Mouse (Mus musculus) thymus, postnatal 36 days (tissue): ENCODE data around the gene Vwc2l.
A peak's percentile ranks its signal among the peaks of the same experiment; 100 is the strongest.

Experiments
- DNase-seq, 2 experiments: peaks; one replicate each; pipeline ENCODE4 v3.0.0; 2022; ENCODE audit warnings: mixed read lengths in 2 of 2

Vwc2l gene

GRCm38 (mm10) chr1:70725655-70726066 is at the start of gene Vwc2l:
Vwc2l (plus strand) TSS chr1:70725715.
- peak in 1 of 2 experiments; percentile 3 for DNase-seq

DNA sequence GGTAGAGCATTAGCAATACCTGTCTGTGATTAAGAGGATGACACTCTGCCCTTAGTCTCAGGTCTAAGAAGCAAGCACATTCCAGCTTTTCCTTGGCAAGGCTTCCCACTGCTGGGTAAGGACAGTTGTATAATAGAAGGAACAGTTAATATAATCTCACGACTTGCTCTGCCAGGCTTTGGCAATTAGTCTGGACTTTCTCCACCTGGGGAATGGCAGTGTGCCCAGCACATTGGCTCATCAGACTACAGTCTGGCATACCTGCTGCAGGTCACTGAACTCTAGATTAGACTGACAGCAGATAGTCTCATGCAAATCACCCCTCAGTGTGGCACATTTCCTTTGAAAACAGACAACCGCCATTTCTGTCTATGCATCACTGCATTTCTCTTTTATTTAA is 33.0 kb upstream of the Vwc2l start:
- DNase-seq, result no peak

GRCm38 (mm10) chr1:70700270-70700669 is 25.2 kb upstream of the Vwc2l start:
- DNase-seq, result no peak

DNA sequence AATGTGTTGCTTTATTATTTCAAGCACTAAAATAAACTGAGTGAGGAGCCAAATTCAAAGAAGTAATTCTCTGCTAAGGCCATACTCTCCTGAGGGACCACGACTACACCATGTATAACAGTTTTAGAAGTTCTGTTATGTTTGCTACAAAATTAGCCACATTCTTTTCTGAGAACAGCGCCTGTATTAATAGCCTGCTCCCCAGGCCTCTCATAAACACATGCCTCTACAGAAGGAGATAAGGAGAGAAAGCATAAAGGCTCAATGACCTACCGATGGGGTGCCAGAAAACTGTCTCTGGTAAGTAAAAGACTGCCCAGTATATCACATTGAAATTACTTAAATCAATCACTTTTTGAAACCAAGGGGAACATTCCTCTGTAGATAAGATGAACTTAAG is 21.6 kb upstream of the Vwc2l start:
- DNase-seq, result no peak

DNA sequence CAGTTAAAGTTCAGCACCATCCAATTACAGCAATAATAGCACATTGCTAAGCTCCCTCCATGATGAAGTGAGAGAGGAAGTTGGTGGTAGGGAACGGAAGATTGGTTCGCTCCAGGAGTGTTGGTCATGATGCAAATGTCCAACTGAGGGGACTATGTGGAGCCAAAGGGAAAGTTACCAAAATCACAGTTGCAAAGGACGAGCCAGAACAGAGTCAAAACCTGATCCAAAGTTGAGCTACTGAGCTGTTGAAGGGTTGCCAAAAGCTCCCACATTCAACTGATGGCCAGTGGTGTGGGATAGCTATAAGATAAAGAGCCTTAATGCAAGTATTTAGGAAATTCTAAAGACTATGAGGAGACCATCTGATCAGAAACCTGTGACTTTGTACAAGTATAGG is 19.7 kb upstream of the Vwc2l start:
- no peak for DNase-seq

GRCm38 (mm10) chr1:70725045-70725444 is 470 bp upstream of the Vwc2l start:
- DNase-seq, result no peak

- no peak for DNase-seq
These were observed 61.6 kb downstream of the Vwc2l start for GRCm38 (mm10) chr1:70787146-70787545.

DNA sequence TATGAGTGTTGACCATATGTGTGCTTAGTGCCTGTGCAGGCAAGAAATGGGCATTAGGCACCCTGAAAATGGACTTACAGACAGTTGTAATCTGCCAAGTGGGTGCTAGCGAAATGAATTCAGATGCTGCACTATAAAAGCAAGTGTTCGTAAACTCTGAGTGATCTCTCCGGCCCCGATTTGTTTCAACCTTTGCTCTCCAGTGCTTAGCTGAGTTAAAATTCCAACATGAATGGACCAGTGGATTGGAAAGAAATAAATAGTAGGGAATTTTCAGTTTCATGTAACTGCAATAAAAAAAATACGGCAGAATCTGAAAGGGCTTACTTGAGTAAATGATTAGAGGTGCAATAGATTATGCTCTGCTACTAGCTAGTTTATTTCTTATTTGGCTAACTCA is 66.1 kb downstream of the Vwc2l start:
- DNase-seq, result no peak

DNA sequence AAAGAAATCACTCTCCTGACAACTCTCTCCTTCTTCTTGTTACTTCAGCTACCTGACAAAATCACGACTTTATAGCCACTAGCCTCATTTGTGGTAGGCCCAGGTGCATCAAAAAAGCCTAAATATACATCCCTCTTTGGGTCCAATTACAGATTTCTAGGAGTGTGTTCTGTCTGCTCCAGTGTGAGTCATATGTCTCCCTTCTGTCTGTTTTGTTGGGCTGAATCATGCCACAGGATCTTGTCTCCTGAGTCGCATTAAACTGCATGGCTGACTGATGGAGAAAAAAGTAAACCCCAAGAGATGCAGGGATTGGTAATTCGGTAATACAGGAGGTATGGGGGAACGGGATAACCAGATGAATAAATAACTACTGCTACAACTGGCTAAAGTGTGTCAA is 69.6 kb downstream of the Vwc2l start:
- DNase-seq, result no peak

DNA sequence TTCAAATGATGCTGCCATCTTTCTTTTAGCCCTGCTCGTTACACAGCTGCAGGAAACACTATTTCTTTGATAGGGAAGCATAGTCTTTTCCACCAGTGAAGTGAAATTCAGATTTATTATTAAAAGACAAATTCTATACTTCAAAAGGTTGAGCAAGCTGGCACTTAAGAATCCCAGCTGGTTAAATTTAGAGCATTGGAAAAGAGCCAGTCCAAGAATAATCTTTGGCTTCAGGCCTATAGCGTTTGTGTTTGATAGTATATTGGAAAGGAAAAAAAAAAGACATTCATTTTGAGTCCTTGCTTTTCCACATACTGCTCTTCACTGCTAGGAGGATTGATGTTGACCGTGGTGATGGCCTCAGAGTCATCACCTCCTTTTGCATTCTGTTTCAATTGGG is 77.9 kb downstream of the Vwc2l start:
- DNase-seq, result no peak

- no peak for DNase-seq
These were observed 97.6 kb downstream of the Vwc2l start for GRCm38 (mm10) chr1:70823111-70823510.

GRCm38 (mm10) chr1:70833262-70833661 is 107.7 kb downstream of the Vwc2l start:
- no peak for DNase-seq

DNA sequence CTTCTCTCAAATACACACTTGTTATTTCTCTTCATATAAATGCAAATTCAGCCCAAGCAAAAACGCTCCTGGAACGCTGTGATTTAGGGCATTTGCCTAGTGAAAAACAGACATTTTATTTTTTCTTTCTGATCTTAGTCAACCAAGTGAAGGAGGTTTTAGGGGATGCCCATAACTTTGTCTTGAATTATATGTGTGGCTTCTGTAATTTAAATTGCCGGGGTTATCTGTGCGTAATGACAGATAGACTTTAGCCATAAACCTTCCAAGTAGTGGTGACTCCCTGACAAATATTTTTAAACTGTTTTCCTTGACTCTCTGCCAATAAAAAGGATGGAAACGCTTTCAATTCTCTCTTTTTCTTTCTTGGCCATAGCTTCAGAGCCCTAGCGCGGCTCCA is 116.7 kb downstream of the Vwc2l start:
- no peak for DNase-seq

- DNase-seq, result no peak
These were observed 119.8 kb downstream of the Vwc2l start for GRCm38 (mm10) chr1:70845276-70845675.

DNA sequence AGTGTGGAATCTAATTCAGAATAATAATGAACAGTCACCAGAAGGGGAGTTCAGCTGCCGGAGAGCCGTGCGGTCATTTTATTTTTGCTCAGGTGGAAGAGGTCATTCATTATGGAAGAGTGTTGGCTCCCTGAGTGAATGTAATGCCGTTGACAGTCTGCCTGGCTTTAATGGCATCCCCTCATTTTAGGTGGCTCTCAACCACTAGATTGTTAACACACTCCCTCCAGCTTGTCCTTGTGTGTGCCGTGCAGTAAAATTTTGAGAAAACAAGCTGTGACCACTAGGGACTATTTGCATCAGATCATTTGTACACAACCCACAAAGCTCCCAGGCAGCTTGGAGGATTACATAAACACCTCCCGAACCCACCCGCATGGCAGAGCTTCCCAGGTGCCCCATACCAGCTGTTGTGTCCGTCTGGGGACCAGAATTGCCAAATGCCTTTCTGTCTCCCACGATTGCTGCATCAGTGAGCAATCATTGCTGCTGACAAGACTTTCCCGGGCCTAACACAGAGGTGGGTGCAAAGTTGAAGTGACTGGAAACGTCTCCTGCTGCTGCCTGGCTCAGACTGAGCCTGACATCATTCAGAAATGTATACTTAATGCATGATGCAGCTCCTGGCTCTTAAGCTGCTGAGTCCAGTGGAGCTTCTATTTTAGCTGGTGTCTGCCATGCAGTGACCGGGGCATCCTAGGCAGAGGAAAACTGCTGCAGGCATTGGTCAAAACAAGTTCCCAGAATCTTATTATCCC is 126.3 kb downstream of the Vwc2l start:
- no peak for DNase-seq

GRCm38 (mm10) chr1:70853446-70853845 is 127.9 kb downstream of the Vwc2l start:
- no peak for DNase-seq

DNA sequence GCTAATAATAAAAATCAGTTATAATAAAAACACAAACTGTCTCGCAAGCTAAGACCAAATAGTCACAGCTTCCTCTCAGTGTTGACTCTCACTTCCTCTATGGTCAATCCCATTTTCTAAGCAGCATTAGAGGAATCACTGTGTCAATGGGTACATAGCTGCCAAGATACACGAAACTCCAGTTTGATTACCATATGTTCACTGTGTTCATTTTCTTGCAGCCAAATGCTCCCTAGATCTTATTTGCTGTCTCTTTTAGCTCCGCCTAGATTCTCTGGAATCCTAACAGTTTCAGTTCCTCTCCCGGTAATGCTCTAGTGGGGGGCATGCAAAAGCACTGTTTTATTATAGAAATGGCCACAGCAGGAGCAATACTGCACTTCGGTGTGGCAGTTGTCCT is 130.4 kb downstream of the Vwc2l start:
- DNase-seq, result no peak

GRCm38 (mm10) chr1:70861672-70862071 is 136.2 kb downstream of the Vwc2l start:
- no peak for DNase-seq

- DNase-seq, result no peak
These were observed 140.6 kb downstream of the Vwc2l start for GRCm38 (mm10) chr1:70866137-70866536.

- DNase-seq, result no peak
These were observed 155.0 kb downstream of the Vwc2l start for GRCm38 (mm10) chr1:70880496-70880895.

GRCm38 (mm10) chr1:70881269-70881668 is 155.8 kb downstream of the Vwc2l start:
- no peak for DNase-seq

DNA sequence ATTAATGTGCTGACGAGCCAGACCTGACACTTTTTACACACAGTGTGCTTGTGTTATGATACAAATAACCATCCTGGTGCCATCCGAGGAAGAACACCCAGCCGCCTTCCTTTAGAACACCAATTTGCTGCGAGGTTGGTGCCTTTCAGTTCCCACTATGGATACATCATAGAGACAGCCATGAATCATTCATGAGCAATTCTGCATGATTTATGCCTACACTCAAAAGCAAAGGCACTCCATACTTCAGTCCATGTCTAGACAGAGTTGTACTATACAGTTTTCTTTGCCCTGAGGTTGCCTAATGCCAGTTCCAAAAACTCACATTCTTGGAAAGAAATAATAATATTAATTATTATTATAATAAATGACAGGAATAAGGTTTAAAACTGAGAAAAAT is 158.6 kb downstream of the Vwc2l start:
- no peak for DNase-seq

DNA sequence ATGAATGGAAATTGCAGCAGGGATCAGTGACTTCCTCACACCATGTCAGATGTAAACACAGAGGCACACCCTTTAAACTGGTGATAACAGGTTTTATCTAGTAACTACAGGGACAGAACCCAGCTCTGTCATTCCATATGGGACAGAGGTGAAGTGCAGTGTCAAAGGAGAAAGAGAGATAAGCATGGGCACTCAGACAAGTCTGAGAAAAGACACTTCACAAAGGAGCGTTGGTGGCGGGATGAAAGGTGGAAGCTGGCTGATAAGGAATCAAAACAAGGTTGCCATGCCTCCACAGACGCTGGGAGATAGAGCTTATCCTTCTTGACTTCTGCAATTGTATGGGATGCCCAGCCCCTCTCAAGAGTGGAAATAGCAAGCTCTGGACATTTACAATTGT is 176.8 kb downstream of the Vwc2l start:
- DNase-seq, result no peak

DNA sequence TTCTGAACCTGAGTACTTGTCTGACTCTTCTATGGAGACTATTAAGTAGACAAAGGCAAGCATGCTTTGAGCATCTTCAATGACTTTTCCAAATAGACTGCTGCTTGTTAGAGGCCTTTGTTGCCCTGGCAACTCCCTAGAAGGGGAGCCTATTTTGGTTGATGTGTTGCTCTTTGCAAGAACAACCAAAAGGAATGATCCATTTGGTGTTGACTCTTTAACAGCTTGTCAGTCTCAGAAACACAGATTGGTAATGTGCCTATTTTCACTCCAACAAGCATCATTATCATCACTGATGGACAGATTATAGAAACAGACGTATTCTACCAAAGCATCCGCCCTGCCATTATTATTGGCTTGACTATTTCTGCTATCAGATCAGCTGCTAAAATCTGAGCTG is 181.9 kb downstream of the Vwc2l start:
- no peak for DNase-seq

GRCm38 (mm10) chr1:70911235-70911634 is 185.7 kb downstream of the Vwc2l start:
- no peak for DNase-seq
